Mouse (Mus musculus): ENCODE results near the gene Zfp626. TPM values are rescaled to one million over a fixed set of nuclear protein-coding genes. Genes with fewer than 3 reads are reported as not detected.
"Not testable (repeated sequence)": the region's sequence is repeated elsewhere in the genome, so short reads cannot be mapped to it uniquely, and the experiment has no call there.

Zfp626 gene
- polyA plus RNA-seq, 1 experiment from 2014 or later: 1.4 TPM

DNA sequence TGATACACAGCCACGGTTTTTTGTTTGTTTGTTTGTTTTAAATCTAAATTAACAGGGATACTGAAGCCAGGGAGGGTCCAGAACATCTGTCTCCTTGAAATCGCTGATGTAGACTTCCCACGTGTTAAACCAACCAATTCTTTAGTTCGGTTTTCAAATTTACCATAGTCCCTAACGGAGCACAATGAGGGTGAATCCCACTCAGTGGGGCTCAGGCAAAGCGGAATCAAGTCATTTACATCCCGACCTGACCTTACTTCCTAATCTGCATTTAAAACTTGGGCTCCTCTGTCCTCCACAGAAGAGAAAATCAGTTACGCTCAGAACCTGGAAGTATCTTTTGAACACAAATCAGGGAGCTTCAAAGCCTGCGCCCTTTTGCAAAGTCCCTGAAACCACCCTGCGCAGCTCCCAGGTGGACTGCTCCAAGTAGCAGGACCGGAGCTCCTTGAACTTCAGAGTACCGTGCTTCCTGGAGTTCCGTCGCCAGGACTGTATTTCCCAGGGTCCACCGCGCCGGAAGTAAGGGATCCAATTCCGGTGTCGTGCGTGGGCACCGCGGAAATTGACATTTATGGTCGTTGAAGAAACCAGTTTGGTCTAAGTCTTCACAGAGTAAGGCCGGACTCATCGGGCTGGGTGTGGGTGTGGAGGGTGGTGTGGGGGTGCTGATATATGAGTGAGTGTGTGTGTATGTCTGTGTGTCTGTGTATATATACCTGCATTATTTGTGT, 2.5 kb upstream of the Zfp626 start:
- Histone ChIP-seq H3K27ac (ENCODE audit: low read length) (peak overlapping the region; percentile 54), H3K4me1 (ENCODE audit: control insufficient read depth, insufficient read depth, low read length) (peaks cover 8% of the 10 kb centered on the region), H3K9me3 (replicated peaks; ENCODE audit: control insufficient read depth, low read length, poor library complexity, severe bottlenecking) (no peaks in the 10 kb centered on the region), H3K4me3 (ENCODE audit: low read depth, low read length) (peak overlapping the region; percentile 70), H3K27me3 (ENCODE audit: control insufficient read depth, insufficient read depth, low read depth, low read length) (no peaks in the 10 kb centered on the region), H3K4me2 (ENCODE audit: low read length) (peak overlapping the region; percentile 79), H3K36me3 (ENCODE audit: control insufficient read depth, insufficient read depth, low read length) (no peaks in the 10 kb centered on the region; the same call in 1 of the 2 replicates), H3K9ac (ENCODE audit: low read depth, low read length) (peak overlapping the region; percentile 66)
- ATAC-seq: peak; percentile 94
- WGBS: under 1% methylated on average over 25 of the region's 25 CpGs

DNA sequence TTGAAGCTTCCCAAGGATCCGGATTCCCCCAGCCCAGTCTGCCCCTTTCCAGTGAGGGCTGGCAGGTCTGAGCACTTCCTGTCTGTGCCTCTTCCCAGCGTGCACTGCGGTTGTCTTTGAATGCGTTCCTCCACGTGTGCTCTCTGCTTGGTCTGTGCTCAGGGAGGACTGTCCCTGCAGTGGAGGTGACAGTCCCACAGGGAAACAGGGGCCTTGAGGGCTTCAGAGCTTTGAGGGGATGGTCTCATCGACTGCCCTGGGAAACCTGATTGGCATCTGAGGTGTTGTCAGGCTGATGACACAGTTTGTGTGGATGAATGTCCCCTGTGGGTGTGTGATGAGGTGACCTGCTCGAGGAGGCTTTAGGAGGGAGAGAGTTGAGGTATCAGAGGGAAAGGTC, 309 bp downstream of the Zfp626 start:
- not testable (repeated sequence) for H3K27me3 ChIP-seq (ENCODE audit: control insufficient read depth, insufficient read depth, low read depth, low read length); H3K27ac ChIP-seq (ENCODE audit: low read length); H3K4me3 ChIP-seq (ENCODE audit: low read depth, low read length); H3K4me2 ChIP-seq (ENCODE audit: low read length); ATAC-seq; H3K36me3 ChIP-seq (ENCODE audit: control insufficient read depth, insufficient read depth, low read length); H3K9me3 ChIP-seq (replicated peaks; ENCODE audit: control insufficient read depth, low read length, poor library complexity, severe bottlenecking); H3K9ac ChIP-seq (ENCODE audit: low read depth, low read length); H3K4me1 ChIP-seq (ENCODE audit: control insufficient read depth, insufficient read depth, low read length)
- WGBS: 87% methylated on average over 7 of the region's 7 CpGs

DNA sequence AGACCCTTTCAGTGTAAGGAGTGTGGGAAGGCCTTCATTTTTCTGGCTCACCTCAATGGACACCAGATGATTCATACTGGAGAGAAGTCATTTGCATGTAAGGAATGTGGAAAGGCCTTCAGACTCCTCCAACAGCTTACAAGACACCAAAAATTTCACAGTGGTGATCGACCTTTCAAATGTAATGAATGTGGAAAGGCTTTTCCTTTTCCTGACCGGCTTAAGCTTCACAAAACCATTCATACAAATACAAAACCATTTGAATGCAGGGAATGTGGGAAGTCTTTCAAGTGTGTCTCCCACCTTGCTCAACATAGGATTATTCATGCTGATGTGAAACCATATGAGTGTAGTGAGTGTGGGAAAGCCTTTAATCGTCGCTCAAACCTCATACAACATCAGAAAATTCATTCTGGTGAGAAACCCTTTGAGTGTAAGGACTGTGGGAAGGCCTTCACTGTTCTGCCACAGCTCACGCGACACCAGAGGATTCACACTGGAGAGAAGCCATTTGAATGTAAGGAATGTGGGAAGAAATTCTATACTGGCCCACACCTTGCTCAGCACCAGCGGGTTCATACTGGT, 11.6 kb downstream of the Zfp626 start:
- H3K27ac ChIP-seq (ENCODE audit: low read length): no peak overlapping the region
- 83% methylated on average over 7 of the region's 7 CpGs for WGBS
- H3K27me3 ChIP-seq (ENCODE audit: control insufficient read depth, insufficient read depth, low read depth, low read length): no peaks in the 10 kb centered on the region
- no peak overlapping the region for H3K4me2 ChIP-seq (ENCODE audit: low read length)
- no peak overlapping the region for H3K9ac ChIP-seq (ENCODE audit: low read depth, low read length)
- H3K4me3 ChIP-seq (ENCODE audit: low read depth, low read length): no peak overlapping the region
- no peaks in the 10 kb centered on the region; the same call in 1 of the 2 replicates for H3K9me3 ChIP-seq (replicated peaks; ENCODE audit: control insufficient read depth, low read length, poor library complexity, severe bottlenecking)
- peaks cover 28% of the 10 kb centered on the region for H3K36me3 ChIP-seq (ENCODE audit: control insufficient read depth, insufficient read depth, low read length)
- H3K4me1 ChIP-seq (ENCODE audit: control insufficient read depth, insufficient read depth, low read length): no peaks in the 10 kb centered on the region
- ATAC-seq: no peak

DNA sequence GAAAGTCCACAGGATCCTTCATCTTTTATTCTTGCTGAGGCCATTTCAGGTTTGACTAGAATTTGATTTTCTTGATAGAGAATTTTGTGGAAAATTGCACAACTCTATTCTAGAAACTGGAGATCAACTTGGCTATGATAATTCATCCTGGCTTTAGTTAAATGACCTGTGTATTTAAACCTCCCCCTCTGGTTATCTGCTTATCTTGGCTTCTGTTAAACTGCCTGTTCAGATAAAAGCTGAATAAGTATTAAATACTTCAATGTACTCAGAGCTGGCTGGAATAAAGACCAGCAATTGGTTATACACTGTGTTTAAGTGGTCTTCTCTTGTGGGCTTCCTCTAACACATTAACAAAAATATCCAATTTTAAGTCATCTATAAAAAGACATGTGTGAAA, 15.6 kb downstream of the Zfp626 start:
- Histone ChIP-seq H3K27ac (ENCODE audit: low read length) (no peak overlapping the region), H3K4me3 (ENCODE audit: low read depth, low read length) (no peak overlapping the region), H3K9ac (ENCODE audit: low read depth, low read length) (no peak overlapping the region), H3K4me2 (ENCODE audit: low read length) (no peak overlapping the region), H3K9me3 (replicated peaks; ENCODE audit: control insufficient read depth, low read length, poor library complexity, severe bottlenecking) (peaks cover 4% of the 10 kb centered on the region), H3K36me3 (ENCODE audit: control insufficient read depth, insufficient read depth, low read length) (peaks cover 26% of the 10 kb centered on the region), H3K27me3 (ENCODE audit: control insufficient read depth, insufficient read depth, low read depth, low read length) (no peaks in the 10 kb centered on the region), H3K4me1 (ENCODE audit: control insufficient read depth, insufficient read depth, low read length) (no peaks in the 10 kb centered on the region)
- ATAC-seq: no peak

DNA sequence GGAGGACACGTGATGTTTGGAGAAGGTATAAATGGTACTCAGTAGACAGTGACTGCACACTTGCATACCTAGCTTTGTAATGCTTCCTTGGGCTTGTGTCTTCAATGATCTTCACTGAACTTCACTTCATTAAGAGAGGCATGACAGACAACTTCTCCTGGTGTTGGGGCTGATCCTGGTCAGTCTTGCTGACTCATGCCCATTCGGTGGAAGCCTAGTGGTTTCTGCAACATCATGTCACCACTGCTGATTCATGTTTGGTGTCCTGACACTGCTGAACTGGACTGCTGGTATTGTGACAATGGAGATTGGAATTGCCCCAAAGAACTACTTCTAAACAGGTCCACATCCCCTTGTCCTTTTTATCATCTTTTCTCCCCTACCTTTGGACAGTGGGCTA, 27.1 kb downstream of the Zfp626 start:
- Histone ChIP-seq H3K4me2 (ENCODE audit: low read length) (no peak overlapping the region), H3K4me3 (ENCODE audit: low read depth, low read length) (no peak overlapping the region), H3K4me1 (ENCODE audit: control insufficient read depth, insufficient read depth, low read length) (peaks cover 7% of the 10 kb centered on the region), H3K9me3 (replicated peaks; ENCODE audit: control insufficient read depth, low read length, poor library complexity, severe bottlenecking) (0 out of 2 replicates have a peak, but pooled peaks cover 2% of the 10 kb centered on the region), H3K27me3 (ENCODE audit: control insufficient read depth, insufficient read depth, low read depth, low read length) (no peaks in the 10 kb centered on the region), H3K36me3 (ENCODE audit: control insufficient read depth, insufficient read depth, low read length) (no peaks in the 10 kb centered on the region), H3K27ac (ENCODE audit: low read length) (no peak overlapping the region), H3K9ac (ENCODE audit: low read depth, low read length) (no peak overlapping the region)
- 87% methylated on average over 2 of the region's 2 CpGs for WGBS
- no peak for ATAC-seq

DNA sequence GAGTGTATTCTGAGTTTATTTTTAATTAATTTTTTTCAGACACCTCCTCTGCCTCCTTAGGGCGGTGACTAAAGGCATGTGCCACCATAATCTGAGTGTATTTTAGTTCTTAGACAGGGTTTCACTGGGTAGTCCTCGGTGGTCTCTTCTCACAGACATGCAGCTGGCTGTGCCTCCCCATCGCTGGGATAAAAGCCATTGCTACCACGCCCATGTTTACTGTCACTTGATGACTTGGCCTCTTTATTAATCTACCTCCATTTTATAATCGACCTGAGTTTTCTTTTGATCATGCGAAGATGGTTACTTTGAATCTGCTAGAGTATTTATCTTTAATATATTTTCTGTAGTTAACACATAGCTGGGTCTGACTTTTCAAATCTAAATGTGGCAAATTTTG, 30.9 kb downstream of the Zfp626 start:
- Histone ChIP-seq H3K27me3 (ENCODE audit: control insufficient read depth, insufficient read depth, low read depth, low read length) (no peaks in the 10 kb centered on the region), H3K4me3 (ENCODE audit: low read depth, low read length) (peak overlapping the region; percentile 51), H3K9ac (ENCODE audit: low read depth, low read length) (peak overlapping the region; percentile 71), H3K4me2 (ENCODE audit: low read length) (peak overlapping the region; percentile 69), H3K36me3 (ENCODE audit: control insufficient read depth, insufficient read depth, low read length) (no peaks in the 10 kb centered on the region), H3K9me3 (replicated peaks; ENCODE audit: control insufficient read depth, low read length, poor library complexity, severe bottlenecking) (no peaks in the 10 kb centered on the region), H3K27ac (ENCODE audit: low read length) (peak overlapping the region; percentile 85), H3K4me1 (ENCODE audit: control insufficient read depth, insufficient read depth, low read length) (peaks cover 11% of the 10 kb centered on the region)
- ATAC-seq: peak; percentile 59
- WGBS: 30% methylated on average over 6 of the region's 6 CpGs

DNA sequence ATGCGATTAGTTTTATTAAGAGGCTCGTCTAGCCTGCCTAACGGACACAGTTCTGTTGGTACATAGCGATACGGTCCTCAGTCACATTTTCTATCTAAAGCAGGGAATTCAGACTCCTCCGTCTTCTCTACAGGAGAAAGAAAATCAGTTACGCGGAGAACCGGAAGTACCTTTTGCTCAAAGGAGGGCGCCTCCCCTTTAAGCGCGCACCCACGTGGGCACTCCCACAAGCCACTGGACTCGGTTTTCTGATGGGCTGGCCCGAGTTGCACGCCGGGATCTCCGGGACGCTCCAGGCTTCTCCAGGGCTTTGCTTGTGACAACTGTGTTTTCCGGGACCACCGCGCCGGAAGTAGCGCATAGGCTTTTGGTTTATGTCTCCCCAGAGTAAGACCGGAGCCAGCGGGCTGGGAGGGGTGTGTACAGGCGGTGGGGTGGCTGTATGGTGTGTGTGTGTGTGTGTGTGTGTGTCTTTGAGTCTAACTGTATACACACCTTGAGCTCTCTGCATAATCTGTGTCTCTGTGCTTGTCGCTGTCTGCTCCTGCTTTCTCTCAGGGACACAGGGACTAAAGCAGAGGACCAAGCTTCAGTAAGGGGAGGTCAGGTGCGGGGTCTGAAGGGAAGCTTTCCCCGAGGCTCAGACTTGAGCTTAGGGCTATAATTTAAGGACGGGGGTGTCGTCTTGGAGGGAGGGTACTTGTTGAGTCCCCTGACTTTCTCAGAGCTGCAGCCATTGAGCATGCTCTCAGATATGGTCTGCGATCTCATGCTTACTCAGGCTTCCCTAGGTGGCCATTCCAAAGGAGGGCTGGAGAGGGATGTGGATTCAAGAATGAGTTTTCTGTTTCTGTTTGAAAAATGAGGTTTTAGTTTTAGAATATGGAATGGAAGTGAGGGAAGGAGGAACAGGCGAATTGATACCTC, 31.6 kb downstream of the Zfp626 start, which contains the start of gene Zfp59:
TSS of gene Zfp59 (plus strand) at position 285 of the 927 bp plus-strand sequence.
- peak within 1 kb of the TSS; percentile 69 for H3K4me2 ChIP-seq (ENCODE audit: low read length)
- H3K4me3 ChIP-seq (ENCODE audit: low read depth, low read length): peak within 1 kb of the TSS; percentile 51
- H3K4me1 ChIP-seq (ENCODE audit: control insufficient read depth, insufficient read depth, low read length): peaks cover 11% of the 10 kb centered on the region
- H3K27me3 ChIP-seq (ENCODE audit: control insufficient read depth, insufficient read depth, low read depth, low read length): no peaks in the 10 kb centered on the region
- peak within 1 kb of the TSS; percentile 85 for H3K27ac ChIP-seq (ENCODE audit: low read length)
- peak within 1 kb of the TSS; percentile 71 for H3K9ac ChIP-seq (ENCODE audit: low read depth, low read length)
- no peaks in the 10 kb centered on the region for H3K9me3 ChIP-seq (replicated peaks; ENCODE audit: control insufficient read depth, low read length, poor library complexity, severe bottlenecking)
- H3K36me3 ChIP-seq (ENCODE audit: control insufficient read depth, insufficient read depth, low read length): no peaks in the 10 kb centered on the region
- peak; percentile 98 for ATAC-seq
- WGBS: 3% methylated on average over 34 of the region's 34 CpGs

DNA sequence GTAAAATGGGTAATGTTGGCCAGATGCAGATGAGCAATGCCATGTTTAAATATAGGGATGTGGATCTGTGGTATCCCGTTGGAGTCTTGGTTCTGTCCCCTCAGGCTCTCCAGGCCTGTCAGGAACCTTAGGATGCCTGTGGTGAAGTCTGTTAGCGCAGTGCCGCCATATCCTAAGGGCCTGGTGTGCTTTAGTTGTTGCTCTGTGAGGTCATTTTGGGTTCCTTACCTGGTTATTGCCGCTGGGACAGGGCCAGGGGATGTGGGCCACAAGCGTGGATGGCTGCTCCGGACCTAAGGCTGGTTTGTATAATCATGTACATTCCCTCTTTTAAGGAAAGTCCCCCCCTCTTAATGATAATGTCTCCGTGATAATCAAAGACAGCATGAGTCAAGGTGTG, 32.6 kb downstream of the Zfp626 start:
- no peak for ATAC-seq

More for the DNA sequence above, 32.6 kb downstream of the Zfp626 start:
- 95% methylated on average over 7 of the region's 7 CpGs for WGBS
- Histone ChIP-seq H3K36me3 (ENCODE audit: control insufficient read depth, insufficient read depth, low read length) (no peaks in the 10 kb centered on the region), H3K27ac (ENCODE audit: low read length) (no peak overlapping the region), H3K4me3 (ENCODE audit: low read depth, low read length) (no peak overlapping the region), H3K4me1 (ENCODE audit: control insufficient read depth, insufficient read depth, low read length) (peaks cover 11% of the 10 kb centered on the region), H3K27me3 (ENCODE audit: control insufficient read depth, insufficient read depth, low read depth, low read length) (no peaks in the 10 kb centered on the region), H3K9me3 (replicated peaks; ENCODE audit: control insufficient read depth, low read length, poor library complexity, severe bottlenecking) (no peaks in the 10 kb centered on the region), H3K4me2 (ENCODE audit: low read length) (peak overlapping the region; percentile 69; the same call in 1 of the 2 replicates), H3K9ac (ENCODE audit: low read depth, low read length) (no peak overlapping the region)

Measured in midbrain, embryonic 16.5 days (tissue).